Mouse (Mus musculus): Measurements from ENCODE around the gene Npdc1. TPM values are rescaled to one million over a fixed set of nuclear protein-coding genes. Genes with fewer than 3 reads are reported as not detected.

Gene Npdc1
- polyA plus RNA-seq, 1 experiment from 2014 or later: 42.7 TPM

- H3K27ac ChIP-seq (ENCODE audit: low read length): no peak overlapping the region
- no peak for DNase-seq (ENCODE audit: low spot score)
- TF ChIP-seq CTCF (IDR thresholded peaks at IDR 0.05) (no peak), EP300 (IDR thresholded peaks at IDR 0.05) (no peak)
- H3K4me2 ChIP-seq (replicated peaks; ENCODE audit: low read depth, low read length): no peak overlapping the region
- no peaks in the 10 kb centered on the region for H3K9me3 ChIP-seq (ENCODE audit: low read length)
- 67% methylated on average over 6 of the region's 6 CpGs for WGBS
- H3K4me3 ChIP-seq (ENCODE audit: low read depth, low read length): no peak overlapping the region
- no peak for ATAC-seq
- H3K9ac ChIP-seq (replicated peaks; ENCODE audit: low read depth): no peak overlapping the region
- no peaks in the 10 kb centered on the region for H3K4me1 ChIP-seq (ENCODE audit: insufficient read depth, low read depth, low read length)
- peaks cover 10% of the 10 kb centered on the region; the same call in 1 of the 2 replicates for H3K27me3 ChIP-seq (replicated peaks; ENCODE audit: insufficient read depth, low read length)
- H3K36me3 ChIP-seq (ENCODE audit: insufficient read depth, low read length): no peaks in the 10 kb centered on the region
These were observed 32.2 kb downstream of the Npdc1 start for GRCm38 (mm10) chr2:25431308-25431855.

GRCm38 (mm10) chr2:25432326-25433098 lies 33.4 kb downstream of the Npdc1 start:
- TF ChIP-seq EP300 (IDR thresholded peaks at IDR 0.05) (no peak), CTCF (IDR thresholded peaks at IDR 0.05) (no peak)
- Histone ChIP-seq H3K9me3 (ENCODE audit: low read length) (no peaks in the 10 kb centered on the region), H3K4me2 (replicated peaks; ENCODE audit: low read depth, low read length) (no peak overlapping the region), H3K9ac (replicated peaks; ENCODE audit: low read depth) (no peak overlapping the region), H3K4me3 (ENCODE audit: low read depth, low read length) (no peak overlapping the region), H3K36me3 (ENCODE audit: insufficient read depth, low read length) (no peaks in the 10 kb centered on the region), H3K27me3 (replicated peaks; ENCODE audit: insufficient read depth, low read length) (peaks cover 10% of the 10 kb centered on the region; the same call in 1 of the 2 replicates), H3K4me1 (ENCODE audit: insufficient read depth, low read depth, low read length) (no peaks in the 10 kb centered on the region), H3K27ac (ENCODE audit: low read length) (no peak overlapping the region)
- WGBS: 68% methylated on average over 11 of the region's 11 CpGs
- DNase-seq (ENCODE audit: low spot score): no peak
- ATAC-seq: no peak

GRCm38 (mm10) chr2:25433101-25433500 lies 34.0 kb downstream of the Npdc1 start:
- ATAC-seq (no peak), DNase-seq (ENCODE audit: low spot score) (no peak)
- WGBS: 79% methylated on average over 17 of the region's 17 CpGs
- no peak overlapping the region for H3K4me2 ChIP-seq (replicated peaks; ENCODE audit: low read depth, low read length)
- TF ChIP-seq CTCF (IDR thresholded peaks at IDR 0.05) (no peak), EP300 (IDR thresholded peaks at IDR 0.05) (no peak)
- H3K4me1 ChIP-seq (ENCODE audit: insufficient read depth, low read depth, low read length): no peaks in the 10 kb centered on the region
- no peak overlapping the region for H3K4me3 ChIP-seq (ENCODE audit: low read depth, low read length)
- H3K9me3 ChIP-seq (ENCODE audit: low read length): no peaks in the 10 kb centered on the region
- no peaks in the 10 kb centered on the region; the same call in 1 of the 2 replicates for H3K36me3 ChIP-seq (ENCODE audit: insufficient read depth, low read length)
- H3K27me3 ChIP-seq (replicated peaks; ENCODE audit: insufficient read depth, low read length): peaks cover 10% of the 10 kb centered on the region; the same call in 1 of the 2 replicates
- no peak overlapping the region for H3K27ac ChIP-seq (ENCODE audit: low read length)
- no peak overlapping the region for H3K9ac ChIP-seq (replicated peaks; ENCODE audit: low read depth)

DNA sequence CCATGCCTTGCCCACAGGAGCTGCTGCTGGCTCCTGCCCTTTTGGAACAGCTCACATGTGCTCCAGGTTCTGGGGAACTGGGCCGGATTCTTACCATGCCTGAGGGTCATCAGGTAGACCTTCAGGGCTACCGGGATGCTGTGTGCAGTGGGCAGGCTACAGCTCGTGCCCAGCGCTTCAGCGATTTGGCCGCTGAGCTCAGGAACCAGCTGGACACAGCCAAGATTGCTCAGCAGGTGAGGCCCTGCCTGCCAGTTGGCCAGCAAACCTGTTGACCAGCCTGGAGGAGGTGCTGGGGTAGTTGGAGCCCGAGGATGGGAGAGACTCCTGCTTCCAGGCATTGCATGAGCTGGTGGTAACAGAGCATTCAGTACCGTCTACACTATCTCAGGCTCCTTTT lies 35.1 kb downstream of the Npdc1 start:
- no peak for ATAC-seq
- no peak for TF ChIP-seq CTCF (IDR thresholded peaks at IDR 0.05)
- no peak for TF ChIP-seq EP300 (IDR thresholded peaks at IDR 0.05)
- H3K9ac ChIP-seq (replicated peaks; ENCODE audit: low read depth): no peak overlapping the region
- 82% methylated on average over 8 of the region's 8 CpGs for WGBS
- H3K36me3 ChIP-seq (ENCODE audit: insufficient read depth, low read length): no peaks in the 10 kb centered on the region; the same call in 1 of the 2 replicates
- H3K27me3 ChIP-seq (replicated peaks; ENCODE audit: insufficient read depth, low read length): 0 out of 2 replicates have a peak, but pooled peaks cover 7% of the 10 kb centered on the region
- no peak overlapping the region for H3K4me2 ChIP-seq (replicated peaks; ENCODE audit: low read depth, low read length)
- no peak overlapping the region for H3K4me3 ChIP-seq (ENCODE audit: low read depth, low read length)
- H3K27ac ChIP-seq (ENCODE audit: low read length): no peak overlapping the region
- H3K4me1 ChIP-seq (ENCODE audit: insufficient read depth, low read depth, low read length): no peaks in the 10 kb centered on the region
- H3K9me3 ChIP-seq (ENCODE audit: low read length): no peaks in the 10 kb centered on the region
- no peak for DNase-seq (ENCODE audit: low spot score)

DNA sequence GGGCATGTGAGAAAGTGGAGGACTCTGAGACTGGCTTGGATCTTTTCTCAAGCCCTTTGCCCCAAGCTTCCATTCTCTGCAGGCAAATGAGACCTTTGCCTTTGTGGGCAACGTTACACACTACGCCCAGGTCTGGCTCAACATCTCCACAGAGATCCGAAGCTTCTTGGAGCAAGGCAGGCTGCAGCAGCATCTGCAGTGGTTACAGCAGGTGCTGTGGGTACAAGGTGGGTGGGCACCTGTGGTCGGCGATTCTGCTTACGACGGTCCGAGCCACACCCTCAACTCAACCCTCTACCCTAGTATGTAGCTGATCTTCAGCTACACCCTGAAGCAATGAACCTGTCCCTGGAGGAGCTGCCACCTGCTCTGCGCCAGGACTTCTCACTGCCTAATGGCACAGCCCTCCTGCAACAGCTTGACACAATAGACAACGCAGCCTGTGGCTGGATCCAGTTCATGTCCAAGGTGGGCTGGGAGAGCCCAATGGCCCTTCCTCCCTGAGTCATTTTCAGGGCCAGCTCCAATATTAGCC lies 37.2 kb downstream of the Npdc1 start:
- Histone ChIP-seq H3K27ac (ENCODE audit: low read length) (no peak overlapping the region), H3K4me1 (ENCODE audit: insufficient read depth, low read depth, low read length) (no peaks in the 10 kb centered on the region), H3K9ac (replicated peaks; ENCODE audit: low read depth) (no peak overlapping the region), H3K36me3 (ENCODE audit: insufficient read depth, low read length) (no peaks in the 10 kb centered on the region; the same call in 1 of the 2 replicates), H3K9me3 (ENCODE audit: low read length) (no peaks in the 10 kb centered on the region), H3K4me3 (ENCODE audit: low read depth, low read length) (no peak overlapping the region), H3K27me3 (replicated peaks; ENCODE audit: insufficient read depth, low read length) (no peaks in the 10 kb centered on the region), H3K4me2 (replicated peaks; ENCODE audit: low read depth, low read length) (no peak overlapping the region)
- ATAC-seq (no peak), DNase-seq (ENCODE audit: low spot score) (no peak)
- 89% methylated on average over 10 of the region's 10 CpGs for WGBS
- no peak for TF ChIP-seq EP300 (IDR thresholded peaks at IDR 0.05)
- TF ChIP-seq CTCF (IDR thresholded peaks at IDR 0.05): no peak

DNA sequence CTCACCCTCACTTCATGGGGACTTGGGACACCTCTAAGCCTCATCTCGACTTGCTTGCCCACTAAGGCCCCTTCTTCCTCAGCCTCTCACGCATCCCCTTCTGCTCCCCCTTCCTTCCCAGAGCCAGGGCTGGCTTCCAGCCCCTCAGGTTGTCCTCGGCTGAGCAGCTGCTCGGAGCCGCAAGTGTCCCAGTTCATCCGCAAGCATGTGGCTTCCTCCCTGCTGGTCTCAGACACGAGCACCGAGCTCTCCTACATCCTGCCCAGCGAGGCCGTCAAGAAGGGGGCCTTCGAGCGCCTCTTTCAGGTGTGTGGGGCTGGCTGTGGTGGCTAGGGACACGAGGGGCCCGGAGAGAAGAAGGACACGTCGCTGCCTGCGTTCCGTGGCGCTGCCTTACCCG lies 41.9 kb downstream of the Npdc1 start:
- DNase-seq (ENCODE audit: low spot score): no peak
- H3K4me3 ChIP-seq (ENCODE audit: low read depth, low read length): no peak overlapping the region
- no peak overlapping the region for H3K27ac ChIP-seq (ENCODE audit: low read length)
- no peak overlapping the region for H3K9ac ChIP-seq (replicated peaks; ENCODE audit: low read depth)
- no peaks in the 10 kb centered on the region for H3K9me3 ChIP-seq (ENCODE audit: low read length)
- H3K4me2 ChIP-seq (replicated peaks; ENCODE audit: low read depth, low read length): no peak overlapping the region
- no peaks in the 10 kb centered on the region for H3K4me1 ChIP-seq (ENCODE audit: insufficient read depth, low read depth, low read length)
- WGBS: 80% methylated on average over 20 of the region's 20 CpGs
- no peak for ATAC-seq
- no peaks in the 10 kb centered on the region; the same call in 1 of the 2 replicates for H3K36me3 ChIP-seq (ENCODE audit: insufficient read depth, low read length)
- H3K27me3 ChIP-seq (replicated peaks; ENCODE audit: insufficient read depth, low read length): no peaks in the 10 kb centered on the region
- TF ChIP-seq EP300 (IDR thresholded peaks at IDR 0.05): no peak
- TF ChIP-seq CTCF (IDR thresholded peaks at IDR 0.05): no peak
